Mouse (Mus musculus) forebrain, postnatal 0 days (tissue): ENCODE results near the gene Pigl. TPM values are rescaled to one million over a fixed set of nuclear protein-coding genes. Genes with fewer than 3 reads are reported as not detected.

Experiments
- ATAC-seq: fragments of 200-750 bp; cut with Nextera tagmentation; 2 replicates; pipeline ENCODE4 v1.8.0; 2017; ENCODE audit warnings: mild to moderate bottlenecking, moderate library complexity
- DNase-seq: peaks from one replicate; pipeline ENCODE4 v3.0.0-alpha.2; 2015
- H3K27ac ChIP-seq: fragments of 300-500 bp; sonication (generic); 2 replicates; pipeline ENCODE4 v1.5.1; 2014; ENCODE audit warnings: low read depth, mild to moderate bottlenecking, antibody characterized with exemption, low read length, moderate library complexity, mixed read lengths
- H3K27me3 ChIP-seq: fragments of 300-500 bp; sonication (generic); 2 replicates; pipeline ENCODE4 v1.6.1; 2014; ENCODE audit warnings: mild to moderate bottlenecking, low read length, mixed read lengths; ENCODE audit not compliant: insufficient read depth
- H3K36me3 ChIP-seq: fragments of 300-500 bp; sonication (generic); 2 replicates; pipeline ENCODE4 v1.6.1; 2014; ENCODE audit warnings: mild to moderate bottlenecking, moderate library complexity; ENCODE audit not compliant: insufficient read depth
- H3K4me1 ChIP-seq: fragments of 300-500 bp; sonication (generic); 2 replicates; pipeline ENCODE4 v1.6.1; 2014; ENCODE audit warnings: antibody characterized with exemption; ENCODE audit not compliant: insufficient read depth
- H3K4me2 ChIP-seq: fragments of 300-500 bp; sonication (generic); 2 replicates; pipeline ENCODE4 v1.6.1; 2014; ENCODE audit warnings: low read depth, mild to moderate bottlenecking, moderate library complexity
- H3K4me3 ChIP-seq: fragments of 300-500 bp; sonication (generic); 2 replicates; pipeline ENCODE4 v1.5.1; 2014; ENCODE audit warnings: low read depth, low read length, mixed read lengths
- H3K9ac ChIP-seq: fragments of 300-500 bp; sonication (generic); 2 replicates; pipeline ENCODE4 v1.6.1; 2014; ENCODE audit warnings: mild to moderate bottlenecking
- H3K9me3 ChIP-seq: fragments of 300-500 bp; sonication (generic); 2 replicates; pipeline ENCODE4 v1.6.1; 2016; ENCODE audit warnings: low read length
- CTCF ChIP-seq: sonication (generic); IDR thresholded peaks from 2 replicates; pipeline ENCODE4 v1.5.1; 2016; ENCODE audit warnings: antibody characterized with exemption, control low read depth, low read depth
- WGBS: fragments of 180-500 bp; shearing (Covaris S2); extraction: QIAGEN DNeasy Blood & Tissue Kit; methylation state at CpG from one replicate; pipeline ENCODE4 v1.1.7; 2014; 5-methylcytosine and 5-hydroxymethylcytosine counted together
- polyA plus RNA-seq: library from polyadenylated mRNA; unstranded; fragments of >200 nt; fragmentation: Nextera tagmentation; extraction: Ambion mirVana; gene quantifications from 2 replicates; pipeline ENCODE4 v1.2.1, GENCODE M21; 2015
- total RNA-seq: library from RNA; depleted of rRNA; stranded (reverse); fragments of >200 nt; gene quantifications from 2 replicates; pipeline ENCODE4 v1.2.3, GENCODE M21; 2014

Pigl gene
- total and polyA plus RNA-seq, 2 experiments from 2014 or later = 4.8 to 5.9 TPM

DNA sequence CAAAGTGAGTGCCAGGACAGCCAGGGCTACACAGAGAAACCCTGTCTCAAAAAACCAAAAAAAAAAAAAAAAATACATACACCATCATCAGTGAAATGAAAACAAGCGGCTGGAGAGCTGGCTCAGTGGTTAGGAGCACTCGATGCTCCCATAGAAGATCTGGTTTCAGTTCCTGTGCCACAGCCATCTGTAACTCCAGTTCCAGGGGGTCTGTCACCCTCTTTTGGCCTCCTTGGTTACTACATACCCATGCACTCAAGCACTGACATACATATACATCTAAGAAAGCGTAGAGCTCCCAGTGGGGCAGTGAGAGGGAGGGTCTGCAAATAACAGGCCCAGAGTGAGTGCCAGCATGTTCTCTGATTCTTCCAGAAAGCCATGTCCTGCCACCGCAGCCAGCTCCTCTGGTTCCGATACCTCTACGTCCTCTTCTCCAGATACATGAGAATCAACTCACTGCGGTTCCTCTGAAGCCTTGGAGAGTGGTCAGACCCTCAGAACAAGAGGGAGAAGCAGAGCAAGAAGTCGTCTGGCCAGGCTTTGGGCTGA lies 54.3 kb downstream of the Pigl start:
- no peak overlapping the region for H3K27ac ChIP-seq
- H3K9me3 ChIP-seq = no peaks in the 10 kb centered on the region
- no peaks in the 10 kb centered on the region for H3K4me1 ChIP-seq
- H3K9ac ChIP-seq = no peak overlapping the region
- no peaks in the 10 kb centered on the region; the same call in 1 of the 2 replicates for H3K36me3 ChIP-seq
- no peak for TF ChIP-seq CTCF
- H3K4me2 ChIP-seq = no peak overlapping the region
- DNase-seq (no peak), ATAC-seq (no peak)
- no peaks in the 10 kb centered on the region for H3K27me3 ChIP-seq
- 92% methylated on average over 8 of the region's 8 CpGs for WGBS
- no peak overlapping the region for H3K4me3 ChIP-seq

DNA sequence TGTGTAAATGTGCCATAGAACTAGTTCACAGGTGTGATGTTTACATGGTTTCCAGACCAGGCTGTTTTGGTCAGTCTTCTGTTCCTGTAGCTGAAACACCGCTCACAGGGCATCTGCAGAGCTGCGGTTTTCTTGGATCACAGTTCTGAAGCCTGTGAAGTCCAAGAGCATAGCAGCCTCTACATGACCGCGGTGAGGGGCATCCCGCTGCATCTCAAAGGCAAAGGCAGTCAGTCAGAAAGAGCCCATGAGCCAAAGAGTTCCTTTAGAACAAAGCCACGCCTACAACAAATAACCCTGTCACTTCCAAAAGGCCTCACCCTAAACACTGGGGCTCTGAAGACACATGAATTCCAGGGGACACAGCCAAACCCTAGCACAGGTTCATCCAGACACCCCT lies 55.1 kb downstream of the Pigl start:
- no peak overlapping the region for H3K4me3 ChIP-seq
- no peaks in the 10 kb centered on the region; the same call in 1 of the 2 replicates for H3K36me3 ChIP-seq
- H3K27me3 ChIP-seq = no peaks in the 10 kb centered on the region
- H3K4me1 ChIP-seq = no peaks in the 10 kb centered on the region
- ATAC-seq (no peak), DNase-seq (no peak)
- H3K9me3 ChIP-seq = no peaks in the 10 kb centered on the region
- no peak overlapping the region for H3K27ac ChIP-seq
- 68% methylated on average over 6 of the region's 6 CpGs for WGBS
- H3K9ac ChIP-seq = no peak overlapping the region
- no peak for TF ChIP-seq CTCF
- no peak overlapping the region for H3K4me2 ChIP-seq

DNA sequence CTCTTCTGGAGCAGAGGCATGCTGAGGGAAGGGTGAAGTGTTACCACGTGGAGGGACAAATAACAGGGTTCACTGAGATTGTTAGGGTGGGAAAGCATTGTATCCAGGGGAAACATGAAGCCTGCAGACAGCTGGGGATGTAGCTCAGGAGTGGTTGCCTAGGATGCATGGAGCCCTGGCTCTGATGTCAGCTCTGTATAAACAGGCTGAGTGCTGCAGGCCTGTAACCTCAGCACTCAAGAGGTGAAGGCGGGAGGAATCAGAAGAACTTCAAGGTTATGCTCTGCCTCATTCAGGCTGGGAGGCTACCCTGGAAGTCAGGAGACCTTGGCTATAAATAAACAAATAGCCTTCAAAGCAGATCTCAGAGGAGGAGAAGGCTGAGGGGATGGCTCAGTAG lies 60.7 kb downstream of the Pigl start:
- no peak for TF ChIP-seq CTCF
- Histone ChIP-seq H3K4me3 (no peak overlapping the region), H3K4me1 (no peaks in the 10 kb centered on the region), H3K9me3 (no peaks in the 10 kb centered on the region), H3K27ac (0 out of 2 replicates have a peak overlapping the region, but pooled peaks have one; percentile 3), H3K27me3 (no peaks in the 10 kb centered on the region), H3K9ac (no peak overlapping the region), H3K4me2 (no peak overlapping the region), H3K36me3 (peaks cover 2% of the 10 kb centered on the region)
- ATAC-seq (peak; percentile 75), DNase-seq (no peak)
- WGBS = 27% methylated on average over 2 of the region's 2 CpGs

DNA sequence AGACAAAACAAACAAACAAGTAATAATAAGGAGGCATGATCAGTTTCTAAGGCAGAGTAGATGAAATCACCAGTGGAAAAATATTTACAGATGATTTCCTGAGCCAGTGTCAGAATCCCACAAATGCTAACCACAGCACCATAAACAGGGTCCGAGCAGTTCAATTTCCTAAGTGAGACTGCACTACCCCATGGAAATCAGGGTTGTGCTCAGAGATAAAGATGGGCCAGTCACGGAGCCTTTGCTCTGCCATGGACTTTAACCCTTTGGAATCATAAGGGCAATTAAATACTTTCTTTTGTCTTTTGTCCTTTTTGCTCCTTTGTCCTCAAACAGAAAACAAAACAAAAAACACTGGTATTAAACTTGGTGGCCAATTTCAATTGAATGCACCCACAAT lies 64.0 kb downstream of the Pigl start:
- DNase-seq = no peak
- no peaks in the 10 kb centered on the region for H3K27me3 ChIP-seq
- TF ChIP-seq CTCF = no peak
- no peak overlapping the region for H3K9ac ChIP-seq
- no peak for ATAC-seq
- no peaks in the 10 kb centered on the region for H3K9me3 ChIP-seq
- no peaks in the 10 kb centered on the region for H3K4me1 ChIP-seq
- 73% methylated on average over 2 of the region's 2 CpGs for WGBS
- H3K36me3 ChIP-seq = peaks cover 30% of the 10 kb centered on the region
- H3K27ac ChIP-seq = no peak overlapping the region
- H3K4me2 ChIP-seq = no peak overlapping the region
- H3K4me3 ChIP-seq = no peak overlapping the region

DNA sequence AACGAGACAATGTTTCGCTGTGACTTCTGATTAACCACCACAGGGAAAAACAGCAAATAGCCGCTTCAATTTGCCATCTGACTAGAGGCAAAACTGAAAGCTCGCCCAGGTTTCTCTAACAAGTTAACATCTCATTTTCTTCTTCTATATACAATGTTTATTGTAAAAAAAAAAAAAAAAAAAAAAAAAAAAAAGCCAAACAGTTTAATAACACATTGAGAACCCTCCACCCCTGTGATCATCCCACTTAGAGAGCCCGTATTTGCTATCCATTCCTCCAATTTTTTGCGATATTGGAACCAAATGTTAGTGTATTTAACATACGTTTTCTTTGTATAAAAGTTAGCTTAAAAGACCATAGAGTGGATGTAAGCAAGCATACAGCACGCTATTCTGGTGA lies 78.8 kb downstream of the Pigl start:
- Histone ChIP-seq H3K4me2 (peak overlapping the region; percentile 81), H3K4me1 (peaks cover 9% of the 10 kb centered on the region), H3K36me3 (peaks cover 18% of the 10 kb centered on the region; the same call in 1 of the 2 replicates), H3K27me3 (no peaks in the 10 kb centered on the region), H3K9me3 (no peaks in the 10 kb centered on the region), H3K4me3 (peak overlapping the region; percentile 85), H3K9ac (peak overlapping the region; percentile 14; the same call in 1 of the 2 replicates), H3K27ac (no peak overlapping the region)
- DNase-seq (no peak), ATAC-seq (no peak)
- 56% methylated on average over 8 of the region's 8 CpGs for WGBS
- no peak for TF ChIP-seq CTCF

DNA sequence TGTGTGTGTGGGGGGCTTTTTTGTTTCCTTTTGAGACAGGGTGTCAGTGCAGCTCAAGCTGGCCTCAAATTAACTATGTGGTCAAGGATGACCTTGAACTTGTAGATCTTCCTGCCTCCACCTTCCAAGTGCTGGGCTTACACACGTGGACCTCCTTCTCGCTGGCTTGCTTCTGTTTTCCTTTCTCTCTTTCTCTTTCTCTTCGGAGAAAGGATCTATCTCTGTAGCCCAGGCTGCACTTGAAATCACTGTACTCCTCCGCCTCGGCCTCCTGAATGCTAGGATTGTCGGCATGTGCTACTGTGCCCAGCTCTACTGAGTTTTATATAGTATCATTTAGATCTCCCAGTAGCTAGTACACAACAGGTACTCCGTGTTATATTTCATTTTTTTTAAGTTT lies 79.3 kb downstream of the Pigl start:
- 0 out of 2 replicates have a peak, but pooled peaks cover 13% of the 10 kb centered on the region for H3K36me3 ChIP-seq

DNA sequence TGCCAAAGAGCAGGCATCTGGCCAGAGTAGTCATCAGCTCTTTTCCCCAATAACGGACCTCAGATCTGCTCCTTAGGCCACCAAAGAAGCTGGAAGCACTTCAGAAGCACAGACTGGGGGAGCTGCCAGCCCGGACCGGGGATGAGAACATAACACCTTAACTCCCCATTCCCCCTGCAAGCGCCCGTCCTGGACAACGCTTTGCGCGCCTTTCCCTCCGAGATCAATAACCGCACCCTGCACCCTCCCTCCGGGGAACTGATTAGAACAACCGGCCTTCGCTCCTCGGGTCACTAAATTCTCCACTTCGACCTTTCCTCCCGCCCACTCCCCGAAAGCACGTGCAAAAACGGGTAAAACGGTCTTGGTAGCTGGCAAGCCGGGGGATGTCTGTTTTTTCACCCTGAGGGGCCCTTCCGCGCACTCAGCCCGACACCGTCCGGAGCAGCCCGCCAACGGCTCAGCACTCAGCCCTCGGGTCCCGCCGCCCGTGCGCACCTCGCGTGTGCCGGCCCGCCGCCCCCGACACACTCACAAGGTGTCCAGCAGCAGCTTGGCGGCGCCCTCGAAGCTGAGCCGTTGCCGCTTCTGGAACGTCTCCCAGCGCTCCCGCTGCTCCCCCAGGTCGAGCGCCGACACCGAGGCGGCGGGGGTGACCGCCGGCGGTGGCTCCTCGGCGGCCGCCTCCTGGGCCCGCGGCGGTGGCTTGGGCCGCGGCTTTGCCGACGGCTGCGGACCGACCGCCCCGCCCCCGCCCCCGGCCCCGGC lies 80.2 kb downstream of the Pigl start:
- Histone ChIP-seq H3K36me3 (0 out of 2 replicates have a peak, but pooled peaks cover 4% of the 10 kb centered on the region), H3K4me2 (peak overlapping the region; percentile 81), H3K27ac (peak overlapping the region; percentile 90), H3K9ac (peak overlapping the region; percentile 93), H3K4me3 (peak overlapping the region; percentile 85), H3K9me3 (no peaks in the 10 kb centered on the region), H3K27me3 (no peaks in the 10 kb centered on the region), H3K4me1 (peaks cover 9% of the 10 kb centered on the region)
- under 1% methylated on average over 68 of the region's 73 CpGs for WGBS
- DNase-seq (peak; percentile 60), ATAC-seq (peak; percentile 81)
- 0 out of 2 replicates have a peak, but pooled peaks have one; percentile 6 for TF ChIP-seq CTCF

More for the DNA sequence above, 79.3 kb downstream of the Pigl start:
- ATAC-seq (no peak), DNase-seq (peak; percentile 38)
- 10% methylated on average over 7 of the region's 7 CpGs for WGBS
- H3K4me1 ChIP-seq = peaks cover 9% of the 10 kb centered on the region
- H3K9me3 ChIP-seq = no peaks in the 10 kb centered on the region
- peak overlapping the region; percentile 81 for H3K4me2 ChIP-seq
- 0 out of 2 replicates have a peak overlapping the region, but pooled peaks have one; percentile 19 for H3K9ac ChIP-seq
- no peak for TF ChIP-seq CTCF
- H3K4me3 ChIP-seq = peak overlapping the region; percentile 85
- H3K27me3 ChIP-seq = no peaks in the 10 kb centered on the region
- H3K27ac ChIP-seq = no peak overlapping the region
